Mouse (Mus musculus): ENCODE measurements at regions not wholly inside any gene's neighbourhood (a gene's known extent, or its start where the extent isn't known, plus 50 kb on each side); places are given as distances from the start of the nearest gene placed in this dataset.

GRCm38 (mm10) chr11:112050362-112050761 lies 731.7 kb upstream of the Sox9 start:
- intact Hi-C loops (cut with DNase I): no loop called here
- no peak for DNase-seq

DNA sequence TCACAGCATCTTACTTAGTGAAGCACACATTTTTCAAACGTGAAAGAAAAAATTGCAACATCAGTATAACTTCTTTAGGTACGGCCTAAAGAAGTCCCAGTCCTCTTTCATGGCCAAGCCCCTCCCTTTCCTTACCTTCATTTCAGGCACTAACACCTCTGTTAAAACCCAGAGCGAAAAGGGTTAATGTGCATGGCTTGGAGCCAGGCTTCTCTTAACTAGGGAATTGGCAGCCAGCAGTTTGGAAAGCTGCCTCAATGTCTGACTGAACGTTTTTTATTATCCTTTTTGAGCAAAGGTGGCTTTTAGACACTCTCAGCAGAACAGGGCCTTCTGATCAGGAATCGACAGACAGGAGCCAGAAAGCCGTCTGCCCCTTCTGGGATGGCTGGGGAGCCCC lies 726.4 kb upstream of the Sox9 start:
- no peak for DNase-seq
- intact Hi-C loops (cut with DNase I): no loop called here

- intact Hi-C loops (cut with DNase I): no loop called here
These were observed 714.8 kb upstream of the Sox9 start for GRCm38 (mm10) chr11:112067176-112067575.

GRCm38 (mm10) chr11:112068821-112069220 lies 713.2 kb upstream of the Sox9 start:
- no peak for DNase-seq
- intact Hi-C loops (cut with DNase I): no loop called here

More at GRCm38 (mm10) chr11:112067176-112067575, 714.8 kb upstream of the Sox9 start:
- DNase-seq: no peak

GRCm38 (mm10) chr11:112071571-112071970 lies 710.5 kb upstream of the Sox9 start:
- intact Hi-C loops (cut with DNase I): no loop called here

DNA sequence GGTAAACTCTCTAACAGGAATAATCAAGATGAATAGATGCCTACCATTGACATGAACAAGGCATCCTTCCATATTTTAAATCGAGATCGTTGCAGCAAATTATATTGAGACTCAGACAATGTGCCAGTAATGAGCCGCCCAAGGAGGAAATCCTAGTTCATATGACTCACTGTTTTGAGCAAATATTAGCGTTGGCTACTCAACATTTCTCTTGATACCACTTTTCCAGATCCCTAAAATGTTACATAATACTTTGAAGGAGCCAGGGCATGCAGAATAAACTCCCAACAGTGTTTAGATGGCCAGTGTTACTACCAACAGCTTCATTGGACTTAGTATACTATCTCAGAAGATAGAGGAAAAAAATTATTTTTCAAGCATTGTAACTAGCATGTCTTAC lies 700.6 kb upstream of the Sox9 start:
- intact Hi-C loops (cut with DNase I): no loop called here
- no peak for DNase-seq

More at GRCm38 (mm10) chr11:112071571-112071970, 710.5 kb upstream of the Sox9 start:
- no peak for DNase-seq

DNA sequence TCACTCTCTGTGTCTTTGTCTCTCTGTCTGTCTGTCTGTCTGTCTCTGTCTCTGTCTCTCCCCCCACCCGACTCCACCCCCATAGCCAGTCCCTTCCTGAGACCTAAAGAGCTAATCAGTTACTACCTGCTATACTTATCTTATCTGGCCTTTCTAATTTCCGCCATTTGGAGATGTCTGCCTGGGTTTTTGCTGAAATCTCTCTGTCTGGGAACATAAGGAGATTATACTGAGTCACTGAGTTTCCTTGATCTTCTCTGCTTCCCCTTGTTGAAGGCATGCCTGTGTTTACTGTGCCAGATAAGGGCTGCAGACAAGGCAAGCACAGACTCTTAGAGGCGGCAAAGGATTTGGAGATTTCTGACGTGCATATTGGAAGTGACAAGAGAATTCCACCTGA lies 699.0 kb upstream of the Sox9 start:
- DNase-seq: no peak
- intact Hi-C loops (cut with DNase I): no loop called here

GRCm38 (mm10) chr11:112092168-112092567 lies 689.9 kb upstream of the Sox9 start:
- intact Hi-C loops (cut with DNase I): no loop called here

GRCm38 (mm10) chr11:112095009-112095408 lies 687.0 kb upstream of the Sox9 start:
- intact Hi-C loops (cut with DNase I): no loop called here

More at GRCm38 (mm10) chr11:112092168-112092567, 689.9 kb upstream of the Sox9 start:
- no peak for DNase-seq

DNA sequence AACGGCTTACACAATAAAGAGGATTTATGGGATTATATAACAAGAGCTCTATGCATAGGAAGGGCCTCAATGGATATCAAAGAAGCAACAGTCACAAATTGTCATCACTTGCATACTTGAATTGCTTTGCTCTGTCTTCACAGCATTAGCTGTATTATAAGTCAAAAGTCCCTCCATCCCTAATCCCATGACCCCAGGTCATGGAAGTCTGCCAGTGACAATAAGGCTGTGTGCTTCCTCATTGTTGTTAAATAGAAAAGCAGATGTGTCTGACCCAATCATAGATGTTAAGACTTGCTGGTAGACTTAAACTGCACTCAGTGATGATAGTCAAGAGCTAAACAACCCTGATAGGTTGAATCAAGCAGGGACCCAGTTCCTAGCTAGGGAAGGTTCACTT lies 683.9 kb upstream of the Sox9 start:
- intact Hi-C loops (cut with DNase I): no loop called here
- no peak for DNase-seq

More at GRCm38 (mm10) chr11:112095009-112095408, 687.0 kb upstream of the Sox9 start:
- DNase-seq: no peak

- intact Hi-C loops (cut with DNase I): loop anchor here (2.0 to 10.0 kb wide), 3 partner anchors 450 to 1062 kb away; no protein-coding TSS in a partner anchor
- DNase-seq: no peak
These were observed 678.8 kb upstream of the Sox9 start for GRCm38 (mm10) chr11:112103252-112103651.

GRCm38 (mm10) chr11:112106891-112107290 lies 675.1 kb upstream of the Sox9 start:
- DNase-seq: no peak
- intact Hi-C loops (cut with DNase I): loop anchor here (10.0 kb wide), 1 partner anchor 1058 kb away; no protein-coding TSS in a partner anchor

DNA sequence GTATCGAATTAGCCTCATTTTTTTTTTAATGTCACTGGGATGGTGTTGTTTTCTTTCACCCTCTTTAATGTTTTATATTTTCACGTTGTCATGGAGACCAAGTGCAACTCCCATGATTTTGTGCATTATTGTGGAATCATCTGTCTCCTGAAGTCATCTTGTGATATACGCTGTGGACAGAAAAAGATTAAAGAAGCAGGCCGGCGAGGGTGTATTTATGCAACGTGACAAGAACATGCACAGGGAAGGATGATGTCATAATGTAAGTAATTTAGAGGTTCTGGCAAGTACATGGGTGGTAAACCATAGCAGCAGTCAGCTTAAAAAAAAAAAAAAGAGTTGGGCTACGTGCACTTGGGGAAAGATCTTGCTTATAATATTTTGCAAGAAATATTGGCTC lies 674.7 kb upstream of the Sox9 start:
- DNase-seq: no peak
- intact Hi-C loops (cut with DNase I): loop anchor here (10.0 kb wide), 1 partner anchor 1057 kb away; no protein-coding TSS in a partner anchor

- intact Hi-C loops (cut with DNase I): no loop called here
- no peak for DNase-seq
These were observed 661.0 kb upstream of the Sox9 start for GRCm38 (mm10) chr11:112121026-112121425.

DNA sequence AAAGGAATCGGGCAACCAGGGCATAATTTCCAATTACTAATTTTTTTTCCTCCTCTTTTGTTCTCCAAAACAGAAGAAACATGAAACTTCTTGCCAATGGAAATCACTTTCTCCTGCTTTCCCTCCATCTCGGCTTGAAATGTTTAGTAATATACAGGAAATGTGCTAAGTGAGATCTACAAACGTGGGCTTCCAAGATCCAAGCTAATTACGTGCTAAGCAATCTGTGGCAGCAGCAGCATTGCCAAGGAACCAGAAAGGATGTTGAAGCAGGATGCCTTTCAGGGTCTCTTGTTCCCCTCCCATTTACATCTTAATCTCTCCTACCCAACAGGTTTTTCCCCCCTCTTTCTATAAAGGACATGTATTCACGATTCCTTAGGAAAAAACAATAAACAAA lies 660.2 kb upstream of the Sox9 start:
- intact Hi-C loops (cut with DNase I): no loop called here
- DNase-seq: no peak

GRCm38 (mm10) chr11:112125249-112125933 lies 656.6 kb upstream of the Sox9 start:
- no peak for DNase-seq
- intact Hi-C loops (cut with DNase I): no loop called here

- no peak for DNase-seq
- intact Hi-C loops (cut with DNase I): no loop called here
These were observed 651.9 kb upstream of the Sox9 start for GRCm38 (mm10) chr11:112130090-112130489.

GRCm38 (mm10) chr11:112137401-112138020 lies 644.5 kb upstream of the Sox9 start:
- DNase-seq: no peak
- intact Hi-C loops (cut with DNase I): no loop called here

- no peak for DNase-seq
- intact Hi-C loops (cut with DNase I): no loop called here
These were observed 642.0 kb upstream of the Sox9 start for GRCm38 (mm10) chr11:112140058-112140457.

- intact Hi-C loops (cut with DNase I): no loop called here
- DNase-seq: no peak
These were observed 641.5 kb upstream of the Sox9 start for GRCm38 (mm10) chr11:112140495-112140894.

- DNase-seq: no peak
- intact Hi-C loops (cut with DNase I): no loop called here
These were observed 641.1 kb upstream of the Sox9 start for GRCm38 (mm10) chr11:112140912-112141311.

- no peak for DNase-seq
- intact Hi-C loops (cut with DNase I): no loop called here
These were observed 630.0 kb upstream of the Sox9 start for GRCm38 (mm10) chr11:112152051-112152450.
